Mouse (Mus musculus) left cerebral cortex, adult 18-20 months (tissue): ENCODE results near the gene Prss2. TPM values are rescaled to one million over a fixed set of nuclear protein-coding genes. Genes with fewer than 3 reads are reported as not detected.
A peak's percentile ranks its signal among the peaks of the same experiment; 100 is the strongest.
"Not testable (repeated sequence)": the region's sequence is repeated elsewhere in the genome, so short reads cannot be mapped to it uniquely, and the experiment has no call there.

ENCODE experiments used
- DNase-seq, 2 experiments: peaks; one replicate each; pipeline ENCODE4 v3.0.0; 2021 to 2022; ENCODE audit warnings: low spot score in 2 of 2, mixed read lengths in 1 of 2
- total RNA-seq, 2 experiments: library from RNA; stranded (reverse); gene quantifications; 2 replicates each; pipeline ENCODE4 v1.2.3; 2021

The Prss2 gene
- total RNA-seq, 2 experiments from 2014 or later, result not detected

GRCm38 (mm10) chr6:41554295-41555169 lies 32.9 kb downstream of the Prss2 start:
- DNase-seq, result no peak

- no peak for DNase-seq
These were observed 34.8 kb downstream of the Prss2 start for GRCm38 (mm10) chr6:41556389-41556788.

GRCm38 (mm10) chr6:41557468-41557867 lies 35.9 kb downstream of the Prss2 start:
- DNase-seq, result no peak

- no peak for DNase-seq
These were observed 36.7 kb downstream of the Prss2 start for GRCm38 (mm10) chr6:41558271-41558670.

- DNase-seq, result no peak
These were observed 37.7 kb downstream of the Prss2 start for GRCm38 (mm10) chr6:41559331-41559730.

GRCm38 (mm10) chr6:41560273-41560672 lies 38.7 kb downstream of the Prss2 start:
- peak in 1 of 2 experiments; percentile 22 for DNase-seq

GRCm38 (mm10) chr6:41562598-41562997 lies 41.0 kb downstream of the Prss2 start:
- DNase-seq, result no peak

GRCm38 (mm10) chr6:41563104-41563951 lies 41.7 kb downstream of the Prss2 start:
- not testable (repeated sequence) for DNase-seq

- no peak for DNase-seq
These were observed 43.7 kb downstream of the Prss2 start for GRCm38 (mm10) chr6:41565261-41565660.

- DNase-seq, result no peak
These were observed 45.4 kb downstream of the Prss2 start for GRCm38 (mm10) chr6:41566965-41567364.

GRCm38 (mm10) chr6:41569078-41569477 lies 47.5 kb downstream of the Prss2 start:
- no peak for DNase-seq

Other genes with a start within 250 kb of the Prss2 start
- gene Try4, start 219.5 kb upstream of the Prss2 start, total RNA-seq, result not detected
- gene Try5, start 204.9 kb upstream of the Prss2 start, total RNA-seq, result not detected
- not detected for gene Try10, start 167.7 kb upstream of the Prss2 start, total RNA-seq
- gene Prss3, start 144.1 kb upstream of the Prss2 start, total RNA-seq, result not detected
- not detected for gene Gm5771, start 129.4 kb upstream of the Prss2 start, total RNA-seq
- under 1 TPM; 0.58 to 0.68 TPM for gene Gm10334, start 75.6 kb upstream of the Prss2 start, total RNA-seq
- not detected for gene Prss1, start 62.9 kb upstream of the Prss2 start, total RNA-seq
- 100 to 1,000 TPM; 115 to 119 TPM for gene Ephb6, start 83.7 kb downstream of the Prss2 start, total RNA-seq
- 1 to 10 TPM; 2.0 to 2.3 TPM for gene Trpv6, start 114.6 kb downstream of the Prss2 start, total RNA-seq
- not detected for gene Trpv5, start 159.0 kb downstream of the Prss2 start, total RNA-seq
- not detected for gene Llcfc1, start 162.6 kb downstream of the Prss2 start, total RNA-seq
- not detected for gene Kel, start 182.6 kb downstream of the Prss2 start, total RNA-seq